In genomic region chr11:5980561-5980960, GRCm38 (mm10) we compare ENCODE assay signal across 19 mouse cellular contexts. TPM values are rescaled to one million over a fixed set of nuclear protein-coding genes. Genes with fewer than 3 reads are reported as not detected.
"Had no signal": no experiment of that assay in that cellular context is flagged by ENCODE, and none has a peak within 500 bp of the region (broad histone marks: within the 10 kb centered on the region; RNA-seq: fewer than 3 reads in every experiment).

No protein-coding gene starts in this region.

- H3K27me3 ChIP-seq: kidney, embryonic 15.5 days; limb, embryonic 12.5 days; limb, embryonic 15.5 days; midbrain, embryonic 13.5 days had no signal

- H3K9ac ChIP-seq: kidney, embryonic 15.5 days; limb, embryonic 12.5 days; limb, embryonic 15.5 days; liver, embryonic 14.5 days; liver, postnatal 0 days; lung, embryonic 14.5 days had no signal

- H3K4me1 ChIP-seq: midbrain, embryonic 13.5 days had no signal

- H3K4me2 ChIP-seq: kidney, embryonic 15.5 days; limb, embryonic 12.5 days; limb, embryonic 15.5 days; liver, embryonic 11.5 days; lung, embryonic 14.5 days; midbrain, embryonic 13.5 days had no signal

- H3K4me3 ChIP-seq: kidney, embryonic 15.5 days; limb, embryonic 12.5 days; limb, embryonic 15.5 days; midbrain, embryonic 13.5 days had no signal

- H3K36me3 ChIP-seq: kidney, embryonic 15.5 days; limb, embryonic 12.5 days; limb, embryonic 15.5 days; midbrain, embryonic 13.5 days had no signal

- H3K9me3 ChIP-seq: kidney, embryonic 15.5 days; limb, embryonic 12.5 days; limb, embryonic 15.5 days; midbrain, embryonic 13.5 days had no signal

- DNase-seq: kidney, adult 8-10 months; kidney, postnatal 10 days; kidney, postnatal 36 days; left cerebral cortex, postnatal 4 days; liver, postnatal 0 days; lung, embryonic 14.5 days; right cerebral cortex, postnatal 4 days; thymus, adult 2 months; thymus, postnatal 25 days had no signal

- ATAC-seq: lung, postnatal 0 days; midbrain, embryonic 13.5 days had no signal

- H3K27ac ChIP-seq: kidney, embryonic 15.5 days; limb, embryonic 12.5 days; limb, embryonic 15.5 days; liver, embryonic 14.5 days; macrophage; midbrain, embryonic 13.5 days; stomach, postnatal 0 days had no signal

RNA-seq across cellular contexts. Expression of gene Gck, which starts 30.7 kb away (rescaled TPM):
- total RNA-seq: megakaryocyte, adult 5-6 weeks had no signal
- polyA plus RNA-seq: macrophage had no signal
